Mouse (Mus musculus) adipocyte (in vitro differentiated cells): ENCODE measurements around the gene Gm39566.
"Not testable (repeated sequence)": the region's sequence is repeated elsewhere in the genome, so short reads cannot be mapped to it uniquely, and the experiment has no call there.

ENCODE experiments used
- DNase-seq: peaks from one replicate; pipeline ENCODE4 v3.0.0-alpha.2; 2016; ENCODE audit warnings: low spot score

The Gm39566 gene

DNA sequence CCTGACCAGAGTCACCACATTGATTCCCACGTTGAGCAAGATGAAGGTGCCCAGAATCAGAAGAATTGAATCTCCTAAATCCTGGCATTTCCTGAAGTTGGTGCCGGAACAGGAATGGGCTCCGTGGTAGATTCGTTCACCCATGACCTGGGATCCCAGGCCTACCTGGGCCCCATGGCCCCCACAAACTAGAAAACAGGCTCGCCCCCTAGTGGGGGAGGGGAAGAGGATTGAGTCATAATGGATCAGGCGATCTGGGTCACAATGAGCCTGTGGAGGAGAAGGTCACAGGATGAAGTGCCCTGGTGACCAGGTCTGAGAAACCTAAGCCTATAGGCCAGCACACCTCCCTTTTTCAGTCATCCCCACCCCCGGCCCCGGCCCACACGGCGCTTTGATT lies at the start of gene Gm39566:
Gm39566 (minus strand) TSS at position 144 of the 400 bp plus-strand sequence.
- no peak for DNase-seq

DNA sequence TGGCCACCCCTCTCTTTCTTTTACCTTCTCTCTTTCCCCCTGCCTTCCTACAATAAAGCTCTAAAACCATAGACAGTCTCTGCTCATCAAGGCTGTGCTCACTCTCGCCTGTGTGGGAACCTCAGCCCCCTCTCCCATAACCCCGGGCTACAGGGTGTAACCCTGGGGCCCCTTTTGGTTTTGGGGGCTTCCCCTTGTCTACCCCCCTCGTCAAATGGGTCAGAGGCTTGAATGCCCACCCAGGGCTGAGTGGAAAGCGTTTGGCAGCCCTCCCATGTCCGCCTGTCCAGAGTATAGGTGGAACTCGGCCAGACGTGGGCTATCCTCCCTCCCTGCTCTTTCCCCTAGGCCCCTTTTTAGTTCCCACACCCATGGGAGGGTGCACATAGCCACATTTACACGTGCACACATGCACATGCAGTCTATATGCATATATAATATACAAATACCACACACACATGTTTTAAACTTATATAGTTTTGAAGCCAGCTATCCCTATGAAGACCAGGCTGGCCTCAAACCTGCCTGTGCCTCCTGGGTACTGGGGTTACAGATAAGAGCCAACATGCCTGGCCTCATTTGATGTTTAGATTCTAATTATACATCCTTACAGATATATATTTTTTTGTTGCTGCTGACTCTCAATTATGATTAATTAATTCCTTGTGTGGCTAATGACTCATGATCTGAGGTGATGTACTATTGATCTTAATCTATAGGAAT lies 49.2 kb upstream of the Gm39566 start:
- DNase-seq = no peak

DNA sequence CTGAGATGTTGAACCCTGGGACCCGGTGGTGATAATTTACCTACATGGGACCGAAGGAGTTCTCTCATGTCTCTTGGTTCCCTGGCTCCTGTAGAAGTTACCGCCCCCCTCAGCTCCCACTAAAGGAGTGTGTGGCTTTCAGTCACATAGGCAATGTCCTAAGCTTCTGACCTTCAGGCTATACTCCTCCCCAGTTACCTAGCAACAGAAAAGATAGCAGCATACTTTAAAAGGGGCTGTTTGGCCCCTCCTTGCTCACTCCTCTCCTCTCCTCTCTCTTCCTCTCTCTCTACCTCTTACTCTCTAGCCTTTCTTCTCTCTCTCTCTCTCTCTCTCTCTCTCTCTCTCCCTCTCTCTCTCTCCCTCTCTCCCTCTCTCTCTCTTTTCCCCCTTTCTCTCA lies 48.6 kb upstream of the Gm39566 start:
- not testable (repeated sequence) for DNase-seq

DNA sequence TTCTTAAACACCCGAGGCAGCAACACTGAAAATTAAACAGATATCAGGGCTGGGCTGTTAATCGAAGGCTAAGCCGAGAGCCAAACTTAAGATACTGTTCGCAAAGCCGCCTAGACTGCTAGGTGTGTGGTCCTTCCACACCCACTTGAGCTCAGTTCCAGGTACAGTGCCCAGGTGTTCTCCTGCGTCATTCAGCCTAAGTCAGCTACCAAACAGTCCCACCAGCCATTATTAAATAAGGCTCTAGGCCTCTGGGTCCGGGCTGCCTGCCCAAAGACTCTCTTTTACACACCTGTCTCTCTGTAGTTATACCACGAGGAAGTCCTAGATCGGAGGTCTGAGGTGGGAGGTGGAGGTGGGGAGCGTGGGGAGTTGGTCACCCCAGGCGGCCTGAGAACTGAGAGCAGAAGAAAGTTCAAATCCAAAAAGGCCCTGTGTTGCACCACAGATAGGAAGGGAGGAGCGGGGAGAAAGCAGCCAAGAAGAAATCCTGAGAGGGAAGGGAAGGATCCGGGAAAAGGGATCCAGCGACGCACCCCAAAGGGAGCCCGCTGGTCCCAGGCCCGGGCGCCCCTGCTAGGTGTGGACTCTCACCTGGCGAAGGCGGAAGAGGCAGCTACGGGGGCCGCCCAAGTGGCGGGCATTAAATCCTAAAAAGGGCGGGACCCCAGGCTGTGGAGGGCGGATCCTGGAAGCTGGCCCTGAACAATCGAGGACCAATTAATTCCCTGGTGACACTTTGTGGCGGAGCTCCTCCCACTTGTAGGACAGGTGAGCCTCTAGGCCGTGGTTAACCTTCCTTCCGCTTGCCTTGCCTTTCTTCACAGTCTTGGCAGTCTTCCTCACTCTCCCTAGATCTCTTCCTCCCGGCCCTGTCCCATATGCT lies 43.3 kb upstream of the Gm39566 start, which contains the start of gene Tnk1:
Tnk1 (minus strand) TSS at position 618 of the 886 bp plus-strand sequence.
- DNase-seq = no peak

DNA sequence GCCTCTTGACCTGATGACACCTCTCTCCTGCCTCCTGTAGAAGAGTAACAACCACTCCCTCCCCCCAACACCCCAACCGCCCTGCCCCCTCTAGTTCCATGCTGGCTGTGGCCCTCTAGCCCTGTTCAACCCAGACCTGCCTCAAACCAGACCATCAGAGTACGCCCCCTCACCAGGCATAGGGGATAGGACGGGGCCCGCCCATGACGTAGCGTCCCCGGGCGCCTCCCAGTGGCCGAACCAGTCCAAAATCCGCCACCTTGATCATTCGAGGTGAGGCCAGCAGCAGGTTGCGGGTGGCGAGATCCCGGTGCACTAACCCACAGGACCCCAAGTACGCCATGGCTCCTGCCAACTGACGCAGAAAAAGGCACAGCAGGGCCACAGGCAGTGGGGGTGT lies 40.2 kb upstream of the Gm39566 start:
- DNase-seq = no peak

DNA sequence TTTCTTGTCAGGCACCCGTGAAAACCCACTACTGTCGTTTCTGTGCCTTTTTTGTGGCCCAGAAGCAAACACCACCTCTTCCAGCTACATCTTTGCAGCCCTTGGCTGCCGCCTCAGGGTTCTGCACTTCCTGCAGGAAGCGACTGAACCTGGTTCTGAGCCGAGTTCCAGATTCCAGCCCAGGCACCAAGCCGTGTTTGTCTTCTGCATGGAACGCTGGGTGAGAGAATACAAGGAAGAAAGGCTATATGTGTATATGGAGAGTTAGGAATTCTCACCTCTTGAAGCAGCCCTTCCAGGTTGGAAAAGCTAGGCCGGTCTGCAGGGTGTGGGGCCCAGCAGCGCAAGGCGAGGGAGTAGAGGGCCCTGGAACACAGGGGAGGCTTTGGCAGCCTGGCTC lies 39.6 kb upstream of the Gm39566 start:
- no peak for DNase-seq

DNA sequence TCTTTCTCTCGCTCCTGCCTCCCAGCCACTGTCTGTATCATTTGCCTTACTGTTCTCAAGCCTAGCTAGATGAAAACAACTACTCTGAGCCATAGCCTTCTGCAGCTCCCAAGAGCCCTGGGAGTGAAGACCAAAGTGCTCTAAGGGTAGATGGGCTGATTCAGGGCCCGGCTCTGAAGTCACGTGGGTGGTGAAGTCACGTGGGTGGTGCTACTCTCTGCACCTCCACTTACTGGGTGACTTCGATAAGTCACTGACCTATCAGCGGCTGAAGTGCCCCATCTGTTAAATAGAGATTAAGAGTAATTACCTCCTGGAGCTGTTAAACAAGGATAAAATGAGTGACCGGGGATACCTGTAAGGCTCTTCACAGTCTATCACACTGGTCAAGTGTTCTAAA lies 38.9 kb upstream of the Gm39566 start:
- no peak for DNase-seq

DNA sequence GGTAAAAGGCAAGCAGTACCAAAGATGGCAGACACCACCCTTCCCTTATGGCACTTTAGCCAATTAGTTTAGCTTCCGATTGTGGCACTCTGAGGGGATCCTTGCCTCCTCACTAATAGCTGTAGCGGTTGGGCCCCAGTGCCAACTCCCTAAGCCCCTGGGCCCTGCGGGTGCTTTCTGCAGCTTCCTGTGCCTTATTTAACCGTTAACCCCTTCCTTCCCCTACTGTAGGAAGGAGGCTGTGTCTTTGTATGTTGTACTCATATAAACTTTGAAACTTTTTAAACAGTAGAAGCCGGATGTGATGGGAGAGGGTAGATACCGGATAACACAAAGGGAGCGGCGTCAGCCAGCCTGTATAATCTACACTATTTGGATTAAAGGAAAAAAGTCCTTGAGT lies 35.7 kb upstream of the Gm39566 start:
- DNase-seq = no peak

DNA sequence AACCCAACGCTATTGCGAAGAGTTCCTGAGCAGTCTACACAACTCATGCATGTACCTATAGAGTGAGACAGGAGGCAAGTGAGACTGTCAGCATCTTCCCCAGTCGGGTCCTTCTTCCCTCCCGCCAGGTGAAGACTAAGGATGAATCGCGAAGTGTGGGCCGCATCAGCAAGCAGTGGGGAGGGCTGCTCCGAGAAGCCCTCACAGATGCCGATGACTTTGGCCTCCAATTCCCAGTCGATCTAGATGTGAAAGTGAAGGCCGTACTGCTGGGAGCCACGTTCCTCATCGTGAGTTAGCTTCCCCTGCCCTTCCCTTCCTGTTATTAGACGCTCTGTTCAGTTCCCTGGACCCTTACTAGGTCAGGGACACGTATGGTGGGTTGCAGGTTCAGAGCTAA lies 34.8 kb upstream of the Gm39566 start:
- no peak for DNase-seq

DNA sequence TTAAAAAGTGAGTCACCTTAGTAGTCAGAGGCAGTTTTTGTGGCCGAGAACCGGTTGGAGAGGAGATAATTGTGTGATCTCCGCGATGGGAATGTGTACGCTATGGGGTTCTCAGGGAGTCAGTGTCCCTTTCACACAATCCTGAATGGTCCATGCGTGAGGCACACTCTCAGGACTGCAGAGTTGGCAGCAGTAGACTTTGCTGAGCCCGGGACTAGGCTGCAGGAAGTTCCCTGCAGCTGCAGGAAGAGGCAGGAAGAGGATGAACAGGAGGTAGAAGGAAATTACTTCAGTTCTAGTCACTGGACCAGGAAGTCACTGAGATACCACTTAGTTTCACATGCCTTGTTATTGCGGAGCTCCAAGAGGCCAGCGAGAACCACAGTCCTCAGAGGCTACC lies 34.0 kb upstream of the Gm39566 start:
- no peak for DNase-seq

DNA sequence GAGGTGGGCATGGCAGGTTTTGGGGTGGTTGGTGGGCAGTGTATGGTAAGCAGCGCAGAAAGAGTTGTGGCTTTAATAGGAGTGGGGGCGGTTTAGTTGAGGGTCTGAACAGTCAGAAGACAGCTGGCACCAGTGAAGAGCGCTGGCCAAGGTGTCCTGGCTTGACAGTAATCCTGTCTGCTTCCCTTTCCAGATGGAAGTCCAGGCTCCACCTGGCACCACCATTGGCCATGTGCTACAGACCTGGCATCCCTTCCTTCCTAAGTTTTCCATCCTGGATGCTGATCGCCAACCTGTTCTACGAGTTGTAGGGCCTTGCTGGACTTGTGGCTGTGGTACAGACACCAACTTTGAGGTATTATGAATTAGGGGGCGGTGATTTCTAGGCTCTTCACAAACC lies 32.9 kb upstream of the Gm39566 start:
- no peak for DNase-seq

DNA sequence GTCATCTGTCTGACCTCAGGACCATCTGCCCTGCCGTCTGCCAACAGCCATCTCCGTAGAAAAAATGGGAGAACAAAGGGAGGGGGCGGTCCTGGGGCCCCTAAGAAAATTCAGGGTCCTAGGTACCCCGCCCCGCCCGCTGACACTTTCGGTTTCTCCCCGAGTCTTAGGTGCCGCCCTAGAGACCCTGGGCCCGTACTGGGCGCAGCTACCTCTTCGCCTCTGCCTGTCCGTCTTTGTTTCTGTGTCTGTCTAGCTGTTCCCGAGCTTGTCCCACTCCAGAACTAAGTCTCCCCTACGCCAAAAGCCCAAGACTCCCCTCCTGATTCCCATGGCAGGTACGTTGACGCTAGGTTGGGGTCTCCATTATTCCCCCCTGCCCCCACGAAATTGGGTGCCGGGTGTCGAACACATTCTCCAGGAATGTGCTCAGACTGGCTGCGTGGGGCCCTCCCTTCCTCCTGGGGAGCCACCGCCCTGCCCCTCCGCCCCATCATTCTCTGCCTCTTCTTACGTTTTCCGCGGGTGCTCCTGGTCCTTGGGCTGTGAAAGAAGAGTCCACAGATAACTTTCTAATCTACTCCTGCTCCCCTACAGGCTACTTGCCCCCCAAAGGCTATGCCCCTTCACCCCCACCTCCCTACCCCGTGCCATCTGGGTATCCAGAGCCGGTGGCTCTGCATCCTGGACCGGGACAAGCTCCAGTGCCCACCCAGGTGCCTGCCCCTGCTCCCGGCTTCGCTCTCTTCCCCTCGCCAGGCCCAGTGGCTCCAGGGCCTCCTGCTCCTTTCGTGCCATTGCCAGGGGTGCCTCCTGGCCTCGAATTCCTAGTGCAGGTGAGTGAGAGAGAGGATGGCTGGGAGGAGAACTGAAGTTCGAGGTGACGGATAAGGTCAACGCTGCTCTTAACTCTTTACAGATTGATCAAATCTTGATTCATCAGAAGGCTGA lies 31.9 kb upstream of the Gm39566 start:
- DNase-seq = no peak

DNA sequence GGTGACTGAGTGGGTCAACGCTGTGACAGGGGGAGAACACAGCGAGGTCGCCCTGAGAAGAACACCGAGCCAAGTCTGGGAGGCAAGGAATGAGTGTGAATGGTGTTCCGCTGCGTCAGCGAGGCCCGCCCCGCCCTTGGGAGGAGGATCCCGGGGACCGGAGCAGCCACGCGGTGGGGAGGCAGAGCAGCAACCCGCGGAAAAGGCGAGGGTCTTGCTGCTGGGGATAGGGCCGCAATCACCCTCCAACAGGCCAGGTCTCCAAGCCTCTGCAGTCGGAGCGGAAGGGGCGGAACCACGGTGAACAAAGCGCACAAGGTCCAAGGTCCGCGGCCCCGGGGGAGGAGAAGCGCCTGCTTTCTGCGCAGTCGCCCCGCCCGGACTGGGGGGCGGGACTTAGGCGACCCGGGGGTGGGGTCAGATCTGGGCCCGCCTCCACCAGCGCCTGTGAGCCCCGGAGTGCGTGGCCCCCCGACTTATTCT lies 31.1 kb upstream of the Gm39566 start, which contains the start of gene Plscr3:
Plscr3 (plus strand) TSS at position 179 of the 483 bp plus-strand sequence.
- DNase-seq = peak; percentile 86

DNA sequence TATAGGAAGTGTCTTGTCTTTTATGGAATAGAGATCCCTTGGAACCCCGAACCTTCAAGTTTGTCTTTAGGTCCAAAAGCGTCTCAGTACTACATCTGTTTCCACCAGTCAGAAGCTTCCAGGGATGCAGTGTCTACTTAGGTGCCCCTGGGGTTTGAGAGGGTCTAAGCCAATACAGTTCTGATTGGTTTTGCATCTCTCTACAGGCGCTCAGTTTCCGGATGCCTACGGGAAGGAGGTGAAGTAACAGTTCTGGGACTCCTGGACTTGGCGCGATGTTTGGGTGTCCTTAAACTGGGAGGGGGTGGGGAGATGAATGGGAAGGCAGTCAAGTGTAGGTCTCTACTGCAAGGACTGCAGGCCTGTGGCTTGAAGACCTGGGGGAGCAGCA lies 23.6 kb upstream of the Gm39566 start:
- DNase-seq = peak; percentile 56

DNA sequence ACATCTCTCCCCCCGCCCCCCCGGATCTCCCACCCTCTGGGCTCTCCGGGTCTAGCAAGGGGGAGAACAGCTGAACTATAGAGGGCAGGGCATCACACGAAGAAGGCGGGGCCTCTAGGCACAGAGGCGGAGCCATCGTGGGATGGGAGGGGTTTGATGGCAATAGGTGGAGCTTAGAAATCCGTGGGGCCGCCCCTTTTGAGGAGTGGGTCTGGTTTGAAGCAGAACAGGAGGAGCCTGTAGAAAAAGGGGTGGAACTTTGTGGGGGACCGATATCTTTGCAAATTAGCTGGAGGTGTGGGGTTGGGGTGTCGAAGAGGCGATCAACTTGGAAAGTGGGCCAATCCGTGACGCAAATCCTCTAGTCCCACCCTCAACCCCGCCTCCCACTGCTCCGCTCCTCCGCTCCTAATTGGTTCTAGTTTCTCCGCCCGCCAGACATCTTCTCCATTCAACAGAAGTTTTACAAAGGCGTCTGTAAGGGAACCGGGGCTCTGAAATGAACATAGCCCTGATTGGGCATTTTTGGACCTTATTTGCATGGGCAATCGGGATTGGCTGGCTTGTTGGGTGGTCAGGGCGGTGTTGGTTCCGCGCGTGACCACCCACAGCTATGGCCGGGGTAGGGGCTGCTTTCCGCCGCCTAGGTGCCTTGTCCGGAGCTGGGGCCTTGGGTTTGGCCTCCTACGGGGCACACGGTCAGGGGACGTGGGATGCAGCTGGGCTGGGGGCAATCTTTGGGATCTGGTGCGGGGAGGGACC lies 23.0 kb upstream of the Gm39566 start, which contains the start of gene Tmem256:
Tmem256 (plus strand) TSS at position 563 of the 762 bp plus-strand sequence.
- peak; percentile 98 for DNase-seq

DNA sequence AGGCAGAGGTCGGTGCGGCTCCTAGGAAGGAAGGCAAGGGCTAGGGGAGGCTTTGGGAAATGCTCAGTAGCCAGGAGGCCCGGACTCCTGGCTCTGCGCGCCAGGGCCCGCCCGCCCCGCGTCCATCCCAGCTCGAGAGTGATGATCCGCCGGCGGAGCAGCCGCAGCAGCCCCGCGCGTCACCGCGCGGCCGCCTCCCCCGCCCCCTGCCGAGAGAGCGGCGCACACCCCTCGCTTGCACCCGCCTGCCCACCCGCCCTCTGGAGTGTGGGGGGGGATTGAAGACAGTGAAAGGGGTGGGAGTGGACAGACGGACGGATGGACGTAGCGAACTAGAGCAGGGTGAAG lies 22.5 kb upstream of the Gm39566 start, which contains the start of gene Nlgn2:
Nlgn2 (minus strand) TSS at position 181 of the 348 bp plus-strand sequence.
- DNase-seq = no peak

DNA sequence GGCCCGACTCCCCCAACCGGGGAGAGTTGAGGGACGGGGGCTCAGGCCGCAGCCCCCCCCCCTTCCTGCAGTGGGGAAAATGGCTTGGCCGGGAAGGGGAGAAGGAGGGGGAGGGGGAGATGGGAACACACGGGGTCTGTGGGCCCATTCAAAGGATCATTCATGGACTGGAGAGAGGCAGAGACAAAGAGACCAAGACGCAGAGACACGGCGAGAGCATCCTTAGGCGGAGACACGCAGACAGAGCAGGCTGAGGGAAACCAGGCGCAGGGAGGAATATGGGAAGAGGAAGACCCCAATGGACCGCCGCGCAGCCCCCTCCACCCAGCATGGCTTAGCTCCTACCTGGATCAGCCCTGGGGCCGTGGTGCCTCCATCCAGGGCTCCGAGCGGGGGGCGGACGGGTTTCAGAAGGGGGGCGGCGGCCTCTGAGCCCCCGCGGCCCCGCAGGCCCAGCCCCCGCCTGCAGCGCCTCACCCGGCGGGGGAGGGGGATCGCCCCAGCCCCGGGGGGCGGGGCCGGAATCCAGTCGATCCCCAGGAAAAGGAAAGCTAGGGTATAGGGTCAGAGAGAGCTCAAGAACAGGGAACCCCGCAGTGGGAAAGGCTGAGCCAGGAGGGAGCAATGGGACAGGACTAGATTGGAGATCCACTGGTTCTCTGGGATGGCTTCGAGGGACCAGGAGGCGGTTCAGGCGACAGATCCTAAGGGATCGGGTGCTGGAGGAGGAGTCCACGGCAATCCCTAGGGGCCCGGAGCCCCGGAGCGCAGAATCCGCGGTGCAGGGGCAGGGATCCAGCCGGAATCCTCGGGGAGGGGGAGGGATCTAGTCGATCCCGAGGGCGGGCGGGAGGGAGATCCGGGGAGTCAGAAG lies 21.8 kb upstream of the Gm39566 start:
- DNase-seq = peak; percentile 23

DNA sequence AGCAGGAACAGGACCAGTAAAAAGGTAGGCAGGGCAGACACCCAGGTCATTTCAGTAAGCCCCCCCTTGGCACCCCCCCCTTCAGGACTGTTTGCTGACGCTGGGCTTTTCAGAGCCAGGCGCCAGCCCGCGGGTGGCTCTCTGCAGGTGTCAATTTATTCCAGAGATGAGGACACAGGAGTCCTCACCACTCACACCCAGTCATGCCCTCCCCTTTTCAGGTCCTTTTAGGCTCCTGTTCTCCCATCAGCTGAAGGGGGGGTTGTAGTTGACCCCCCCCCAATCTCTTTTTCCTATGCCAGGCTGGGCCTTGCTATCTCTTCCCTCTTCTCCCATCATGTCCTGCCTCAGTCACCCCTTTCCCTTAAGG lies 20.9 kb upstream of the Gm39566 start:
- no peak for DNase-seq

DNA sequence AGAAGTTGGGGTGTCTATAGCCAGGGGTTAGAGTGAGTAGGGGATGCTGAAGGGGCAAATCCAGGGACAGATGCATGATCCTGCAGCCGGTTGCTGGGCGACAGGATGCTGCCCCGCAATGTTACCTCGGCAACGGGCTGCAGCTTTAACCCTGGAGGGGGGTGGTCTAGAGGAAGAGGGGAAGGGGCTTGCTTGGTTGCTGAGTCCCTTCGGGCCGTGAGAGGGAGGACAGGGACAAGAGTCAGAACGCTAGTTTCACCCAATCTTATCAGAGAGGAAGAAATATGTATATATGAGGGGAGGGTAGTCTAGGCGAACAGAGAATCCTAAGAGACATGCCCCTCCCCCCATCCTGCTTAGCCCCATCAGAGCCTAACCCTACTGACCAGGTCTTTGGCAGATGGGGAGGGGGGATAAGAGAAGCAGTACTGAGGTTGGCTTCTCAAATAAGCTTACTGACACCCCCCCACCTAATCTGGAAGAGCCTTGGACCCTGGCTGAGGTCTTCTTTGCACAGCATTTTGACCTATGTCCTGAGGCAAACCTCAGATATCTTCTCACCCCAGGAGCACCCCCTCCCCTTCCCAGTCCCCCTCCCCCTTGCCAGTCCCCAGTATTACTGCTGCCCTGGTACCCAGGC lies 20.3 kb upstream of the Gm39566 start:
- no peak for DNase-seq
